In genomic region chr2:181313006-181313343, GRCm38 (mm10) we compare ENCODE assay signal across 13 mouse cellular contexts. TPM values are rescaled to one million over a fixed set of nuclear protein-coding genes. Genes with fewer than 3 reads are reported as not detected.
DNase-seq lines count a peak whose midpoint lies in the region; ATAC-seq lines count a peak whose summit lies in the region.
"Had no signal": no experiment of that assay in that cellular context is flagged by ENCODE, and none has a peak within 500 bp of the region (broad histone marks: within the 10 kb centered on the region; RNA-seq: fewer than 3 reads in every experiment).

No protein-coding gene starts in this region.

- no peaks in the 10 kb centered on the region for H3K9me3 ChIP-seq in kidney, embryonic 15.5 days (replicated peaks)
- no peaks in the 10 kb centered on the region for H3K9me3 ChIP-seq in embryonic facial prominence, embryonic 13.5 days
- no peaks in the 10 kb centered on the region for H3K9me3 ChIP-seq in hindbrain, embryonic 14.5 days (ENCODE audit: control insufficient read depth, low read length)
- no peaks in the 10 kb centered on the region for H3K9me3 ChIP-seq in neural tube, embryonic 15.5 days (replicated peaks)
- H3K9me3 ChIP-seq: liver, embryonic 15.5 days; megakaryocyte, embryonic 14.5 days had no signal

- no peak overlapping the region for H3K4me3 ChIP-seq in kidney, embryonic 15.5 days (replicated peaks)
- 0 out of 2 replicates have a peak overlapping the region, but pooled peaks have one; percentile 33 for H3K4me3 ChIP-seq in embryonic facial prominence, embryonic 13.5 days
- peak overlapping the region; percentile 74 for H3K4me3 ChIP-seq in hindbrain, embryonic 14.5 days (replicated peaks; ENCODE audit: low read length)
- H3K4me3 ChIP-seq in neural tube, embryonic 15.5 days (replicated peaks), result peak overlapping the region; percentile 79
- H3K4me3 ChIP-seq: erythroblast, embryonic 14.5 days; megakaryocyte, embryonic 14.5 days had no signal

- H3K4me1 ChIP-seq in kidney, embryonic 15.5 days, result peaks cover 10% of the 10 kb centered on the region
- peaks cover 9% of the 10 kb centered on the region for H3K4me1 ChIP-seq in embryonic facial prominence, embryonic 13.5 days
- peaks cover 18% of the 10 kb centered on the region for H3K4me1 ChIP-seq in hindbrain, embryonic 14.5 days (replicated peaks; ENCODE audit: control insufficient read depth, insufficient read depth, low read length)
- H3K4me1 ChIP-seq in neural tube, embryonic 15.5 days, result peaks cover 41% of the 10 kb centered on the region

- no peak for ATAC-seq in kidney, embryonic 15.5 days (replicated peaks; ENCODE audit: low FRiP score)
- ATAC-seq in embryonic facial prominence, embryonic 13.5 days (ENCODE audit: insufficient number of reproducible peaks, insufficient read depth, low FRiP score, low TSS enrichment, low read depth), result no peak
- ATAC-seq in hindbrain, embryonic 14.5 days (ENCODE audit: low FRiP score), result no peak
- ATAC-seq in neural tube, embryonic 15.5 days (ENCODE audit: low FRiP score), result no peak
- ATAC-seq: inflammation-experienced regulatory T-cells, adult 6 months had no signal

- H3K4me2 ChIP-seq in kidney, embryonic 15.5 days, result peak overlapping the region; percentile 50; the same call in 1 of the 2 replicates
- no peak overlapping the region for H3K4me2 ChIP-seq in embryonic facial prominence, embryonic 13.5 days
- peak overlapping the region; percentile 91 for H3K4me2 ChIP-seq in hindbrain, embryonic 14.5 days (replicated peaks)
- H3K4me2 ChIP-seq in neural tube, embryonic 15.5 days, result peak overlapping the region; percentile 73
- H3K4me2 ChIP-seq: liver, embryonic 15.5 days had no signal

- no peak for DNase-seq in kidney, adult 11 months
- no peak for DNase-seq in hindbrain, embryonic 14.5 days (ENCODE audit: low spot score)
- no peak for DNase-seq in kidney, adult 18-20 months
- no peak for DNase-seq in urinary bladder, postnatal 10 days (ENCODE audit: low spot score)
- no peak for DNase-seq in heart, adult 8-10 months (ENCODE audit: low spot score)
- DNase-seq: heart, adult 2 months had no signal

- no peak overlapping the region for H3K27ac ChIP-seq in kidney, embryonic 15.5 days
- H3K27ac ChIP-seq in embryonic facial prominence, embryonic 13.5 days, result no peak overlapping the region
- H3K27ac ChIP-seq in hindbrain, embryonic 14.5 days, result peak overlapping the region; percentile 93
- peak overlapping the region; percentile 96 for H3K27ac ChIP-seq in neural tube, embryonic 15.5 days (replicated peaks)
- H3K27ac ChIP-seq: heart, adult 2 months; liver, embryonic 15.5 days had no signal

- 10% methylated on average over 5 of the region's 5 CpGs for WGBS in kidney, embryonic 15.5 days
- 11% methylated on average over 5 of the region's 5 CpGs for WGBS in embryonic facial prominence, embryonic 13.5 days
- 8% methylated on average over 5 of the region's 5 CpGs for WGBS in hindbrain, embryonic 14.5 days
- 13% methylated on average over 5 of the region's 5 CpGs for WGBS in neural tube, embryonic 15.5 days

- H3K36me3 ChIP-seq in kidney, embryonic 15.5 days, result no peaks in the 10 kb centered on the region
- H3K36me3 ChIP-seq in embryonic facial prominence, embryonic 13.5 days, result no peaks in the 10 kb centered on the region
- peaks cover 11% of the 10 kb centered on the region for H3K36me3 ChIP-seq in hindbrain, embryonic 14.5 days (replicated peaks; ENCODE audit: control insufficient read depth, insufficient read depth)
- peaks cover 15% of the 10 kb centered on the region for H3K36me3 ChIP-seq in neural tube, embryonic 15.5 days
- H3K36me3 ChIP-seq: liver, embryonic 15.5 days had no signal

- no peak overlapping the region for H3K9ac ChIP-seq in kidney, embryonic 15.5 days
- H3K9ac ChIP-seq in embryonic facial prominence, embryonic 13.5 days, result no peak overlapping the region
- peak overlapping the region; percentile 89 for H3K9ac ChIP-seq in hindbrain, embryonic 14.5 days
- H3K9ac ChIP-seq in neural tube, embryonic 15.5 days (replicated peaks), result peak overlapping the region; percentile 95
- H3K9ac ChIP-seq: liver, embryonic 15.5 days had no signal

- peaks cover 68% of the 10 kb centered on the region for H3K27me3 ChIP-seq in kidney, embryonic 15.5 days
- H3K27me3 ChIP-seq in embryonic facial prominence, embryonic 13.5 days, result peaks cover 72% of the 10 kb centered on the region
- no peaks in the 10 kb centered on the region; the same call in 1 of the 2 replicates for H3K27me3 ChIP-seq in hindbrain, embryonic 14.5 days (ENCODE audit: control insufficient read depth, insufficient read depth, low read length)
- peaks cover 10% of the 10 kb centered on the region; the same call in 1 of the 2 replicates for H3K27me3 ChIP-seq in neural tube, embryonic 15.5 days (replicated peaks)

RNA-seq across cellular contexts. Expression of gene Stmn3, which starts 1.3 kb away (rescaled TPM):
- polyA plus RNA-seq in kidney, embryonic 15.5 days (2015; fragmentation: Nextera tagmentation; extraction: Ambion mirVana), result 5.1 and 17.3 TPM in 2 replicates
- 14.9 and 17.1 TPM in 2 replicates for polyA plus RNA-seq in embryonic facial prominence, embryonic 13.5 days (2015; fragmentation: Nextera tagmentation; extraction: Ambion mirVana)
- polyA plus RNA-seq in hindbrain, embryonic 14.5 days (2014; fragmentation: Nextera tagmentation; extraction: Ambion mirVana), result 1,468 and 1,594 TPM in 2 replicates
- 1,381 and 1,726 TPM in 2 replicates for polyA plus RNA-seq in neural tube, embryonic 15.5 days (2015; fragmentation: Nextera tagmentation; extraction: Ambion mirVana)
- total RNA-seq in heart, adult 8-10 months (2022), result under 1 TPM in 2 of 4 experiments, not detected in 2; 0.30 to 0.47 TPM
- polyA plus RNA-seq: erythroblast, embryonic 14.5 days; inflammation-experienced regulatory T-cells, adult 6 months had no signal

RNA-seq across cellular contexts. Expression of gene Rtel1, which starts 6.6 kb away (rescaled TPM):
- 41.8 and 44.7 TPM in 2 replicates for polyA plus RNA-seq in kidney, embryonic 15.5 days (2015; fragmentation: Nextera tagmentation; extraction: Ambion mirVana)
- polyA plus RNA-seq in embryonic facial prominence, embryonic 13.5 days (2015; fragmentation: Nextera tagmentation; extraction: Ambion mirVana), result 42.7 and 48.9 TPM in 2 replicates
- 39.9 and 40.8 TPM in 2 replicates for polyA plus RNA-seq in hindbrain, embryonic 14.5 days (2014; fragmentation: Nextera tagmentation; extraction: Ambion mirVana)
- polyA plus RNA-seq in neural tube, embryonic 15.5 days (2015; fragmentation: Nextera tagmentation; extraction: Ambion mirVana), result 37.3 and 39.4 TPM in 2 replicates
- 10 to 100 TPM in 2 of 4 experiments, 1 to 10 TPM in 2; 8.1 to 13.0 (median 10.0) TPM for total RNA-seq in heart, adult 8-10 months (2022)

RNA-seq across cellular contexts. Expression of gene Gmeb2, which starts 25.1 kb away (rescaled TPM):
- 15.3 and 15.8 TPM in 2 replicates for polyA plus RNA-seq in kidney, embryonic 15.5 days (2015; fragmentation: Nextera tagmentation; extraction: Ambion mirVana)
- polyA plus RNA-seq in embryonic facial prominence, embryonic 13.5 days (2015; fragmentation: Nextera tagmentation; extraction: Ambion mirVana), result 15.9 and 16.9 TPM in 2 replicates
- polyA plus RNA-seq in hindbrain, embryonic 14.5 days (2014; fragmentation: Nextera tagmentation; extraction: Ambion mirVana), result 16.7 and 18.0 TPM in 2 replicates
- polyA plus RNA-seq in neural tube, embryonic 15.5 days (2015; fragmentation: Nextera tagmentation; extraction: Ambion mirVana), result 13.9 and 14.6 TPM in 2 replicates
- total RNA-seq in heart, adult 8-10 months (2022), result 1 to 10 TPM; 6.9 to 8.8 (median 7.7) TPM

RNA-seq across cellular contexts. Expression of gene Zgpat, which starts 51.8 kb away (rescaled TPM):
- polyA plus RNA-seq in kidney, embryonic 15.5 days (2015; fragmentation: Nextera tagmentation; extraction: Ambion mirVana), result 41.7 and 43.7 TPM in 2 replicates
- polyA plus RNA-seq in embryonic facial prominence, embryonic 13.5 days (2015; fragmentation: Nextera tagmentation; extraction: Ambion mirVana), result 48.4 and 50.7 TPM in 2 replicates
- 66.7 and 67.6 TPM in 2 replicates for polyA plus RNA-seq in hindbrain, embryonic 14.5 days (2014; fragmentation: Nextera tagmentation; extraction: Ambion mirVana)
- polyA plus RNA-seq in neural tube, embryonic 15.5 days (2015; fragmentation: Nextera tagmentation; extraction: Ambion mirVana), result 71.1 and 81.9 TPM in 2 replicates
- total RNA-seq in heart, adult 8-10 months (2022), result 10 to 100 TPM; 17.4 to 22.9 (median 18.1) TPM

RNA-seq across cellular contexts. Expression of gene Arfrp1, which starts 52.2 kb away (rescaled TPM):
- polyA plus RNA-seq in kidney, embryonic 15.5 days (2015; fragmentation: Nextera tagmentation; extraction: Ambion mirVana), result 69.4 and 71.8 TPM in 2 replicates
- 75.2 and 76.1 TPM in 2 replicates for polyA plus RNA-seq in embryonic facial prominence, embryonic 13.5 days (2015; fragmentation: Nextera tagmentation; extraction: Ambion mirVana)
- polyA plus RNA-seq in hindbrain, embryonic 14.5 days (2014; fragmentation: Nextera tagmentation; extraction: Ambion mirVana), result 62.3 and 63.3 TPM in 2 replicates
- polyA plus RNA-seq in neural tube, embryonic 15.5 days (2015; fragmentation: Nextera tagmentation; extraction: Ambion mirVana), result 83.5 and 83.7 TPM in 2 replicates
- 10 to 100 TPM; 50.2 to 56.0 (median 53.9) TPM for total RNA-seq in heart, adult 8-10 months (2022)

Comparison
In these comparisons a context has a peak if more than half of its experiments do, and no peak if none do; other contexts are left out.
1. H3K27ac ChIP-seq: peak in hindbrain, embryonic 14.5 days (single experiment) and neural tube, embryonic 15.5 days (single experiment); none in kidney, embryonic 15.5 days (single experiment) and embryonic facial prominence, embryonic 13.5 days (single experiment).
2. H3K9ac ChIP-seq: peak in hindbrain, embryonic 14.5 days (single experiment) and neural tube, embryonic 15.5 days (single experiment); none in kidney, embryonic 15.5 days (single experiment) and embryonic facial prominence, embryonic 13.5 days (single experiment).
3. RNA of gene Stmn3, which starts 1.3 kb away (polyA plus RNA-seq): 1,381 to 1,726 TPM in neural tube, embryonic 15.5 days and 1,468 to 1,594 TPM in hindbrain, embryonic 14.5 days; 5.1 to 17.3 TPM in kidney, embryonic 15.5 days and 14.9 to 17.1 TPM in embryonic facial prominence, embryonic 13.5 days; every median in the first group is over 10 times any median in the second.